Mouse (Mus musculus) embryonic fibroblast, embryonic 13.5 days (primary cell): ENCODE results near the gene Clpp. TPM values are rescaled to one million over a fixed set of nuclear protein-coding genes. Genes with fewer than 3 reads are reported as not detected.
A peak's percentile ranks its signal among the peaks of the same experiment; 100 is the strongest.

Experiments used
- H3K27ac ChIP-seq: 2 replicates; pipeline ENCODE4 v1.5.1; 2012; ENCODE audit warnings: low read length, control low read depth, inconsistent platforms; ENCODE audit not compliant: insufficient read depth
- H3K4me1 ChIP-seq: 2 replicates; pipeline ENCODE4 v1.6.1; 2011; ENCODE audit warnings: low read length; ENCODE audit not compliant: control insufficient read depth, insufficient read depth
- H3K4me3 ChIP-seq: 2 replicates; pipeline ENCODE4 v1.5.1; 2011; ENCODE audit warnings: mild to moderate bottlenecking, control low read depth, low read length; ENCODE audit not compliant: insufficient read depth
- CTCF ChIP-seq: IDR thresholded peaks from 2 replicates; pipeline ENCODE4 v1.5.1; 2011; ENCODE audit warnings: mild to moderate bottlenecking, control low read depth, low read length, moderate library complexity, borderline replicate concordance; ENCODE audit not compliant: insufficient read depth
- POLR2A ChIP-seq: IDR thresholded peaks from 2 replicates; pipeline ENCODE4 v1.6.1; 2011; ENCODE audit warnings: low read depth, mild to moderate bottlenecking, control low read depth, low read length, moderate library complexity
- polyA plus RNA-seq: library from polyadenylated mRNA; stranded (reverse); fragments of >200 nt; gene quantifications from 2 replicates; pipeline ENCODE4 v1.2.4, GENCODE M21; 2011; ENCODE audit warnings: low read depth; ENCODE audit not compliant: missing spikeins, insufficient read length

Gene Clpp
- polyA plus RNA-seq = 46.5 and 49.5 TPM in 2 replicates

DNA sequence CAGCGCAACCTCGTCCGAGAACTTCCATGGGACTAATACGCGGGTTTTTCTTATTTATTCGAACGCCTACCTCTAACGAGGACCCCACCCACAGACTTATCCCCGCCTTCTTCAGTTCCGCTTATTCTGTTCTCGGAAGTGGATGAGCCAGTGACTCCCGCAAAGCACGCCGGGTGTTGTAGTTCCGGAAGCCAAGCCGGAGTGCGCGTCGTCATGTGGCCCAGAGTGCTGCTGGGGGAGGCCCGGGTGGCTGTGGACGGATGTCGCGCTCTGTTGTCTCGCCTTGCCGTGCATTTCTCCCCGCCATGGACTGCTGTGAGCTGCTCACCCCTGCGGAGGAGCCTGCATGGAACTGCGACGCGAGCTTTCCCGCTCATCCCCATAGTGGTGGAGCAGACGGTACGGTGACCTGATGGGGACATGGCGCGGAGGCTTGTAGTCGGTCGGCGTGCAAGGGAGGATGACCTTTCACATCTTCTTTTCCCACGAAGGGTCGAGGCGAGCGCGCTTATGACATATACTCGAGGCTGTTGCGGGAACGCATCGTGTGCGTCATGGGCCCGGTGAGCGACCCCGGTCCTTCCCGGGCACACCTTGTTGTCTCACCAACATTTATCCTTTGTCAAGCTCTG is at the start of gene Clpp:
Clpp (plus strand) TSS at position 191 of the 632 bp plus-strand sequence.
- Histone ChIP-seq H3K4me1 (no peaks in the 10 kb centered on the region), H3K4me3 (peak within 1 kb of the TSS; percentile 66), H3K27ac (peak within 1 kb of the TSS; percentile 34; the same call in 1 of the 2 replicates)
- TF ChIP-seq CTCF (no peak), POLR2A (peak; percentile 96)

GRCm38 (mm10) chr17:56950915-56951314 is 39.2 kb upstream of the Clpp start:
- Histone ChIP-seq H3K4me1 (no peaks in the 10 kb centered on the region), H3K27ac (no peak overlapping the region), H3K4me3 (no peak overlapping the region)
- TF ChIP-seq CTCF (peak; percentile 83), POLR2A (no peak)

DNA sequence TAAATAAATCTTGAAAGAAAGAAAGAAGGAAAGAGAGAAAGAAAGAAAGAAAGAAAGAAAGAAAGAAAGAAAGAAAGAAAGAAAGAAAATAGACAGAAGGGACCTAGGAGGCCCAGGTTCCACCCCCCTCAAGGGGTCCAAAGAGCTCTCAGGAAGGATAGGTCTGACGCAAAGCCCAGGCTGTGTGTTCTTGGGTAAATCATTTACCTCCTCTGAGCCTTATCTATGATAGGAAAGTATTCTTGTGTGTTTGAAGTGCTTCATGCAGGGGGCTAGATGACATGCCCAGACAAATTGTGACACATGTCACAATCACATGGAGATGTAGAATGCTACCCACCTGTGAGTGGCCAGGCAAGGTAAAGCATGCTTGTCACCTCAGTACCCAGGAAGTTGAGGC is 37.5 kb upstream of the Clpp start:
- H3K27ac ChIP-seq = no peak overlapping the region
- no peaks in the 10 kb centered on the region for H3K4me1 ChIP-seq
- H3K4me3 ChIP-seq = no peak overlapping the region
- TF ChIP-seq POLR2A (no peak), CTCF (no peak)

- Histone ChIP-seq H3K4me1 (no peaks in the 10 kb centered on the region; the same call in 1 of the 2 replicates), H3K27ac (no peak overlapping the region), H3K4me3 (no peak overlapping the region)
- TF ChIP-seq POLR2A = no peak
- no peak for TF ChIP-seq CTCF
Observed at GRCm38 (mm10) chr17:56954871-56955270, 35.2 kb upstream of the Clpp start.

- H3K27ac ChIP-seq = no peak overlapping the region
- H3K4me3 ChIP-seq = no peak overlapping the region
- TF ChIP-seq POLR2A (no peak), CTCF (no peak)
- H3K4me1 ChIP-seq = no peaks in the 10 kb centered on the region; the same call in 1 of the 2 replicates
Observed at GRCm38 (mm10) chr17:56957763-56958429, 32.2 kb upstream of the Clpp start.

- Histone ChIP-seq H3K4me3 (no peak overlapping the region), H3K4me1 (no peaks in the 10 kb centered on the region; the same call in 1 of the 2 replicates), H3K27ac (no peak overlapping the region)
- TF ChIP-seq CTCF (no peak), POLR2A (no peak)
Observed at GRCm38 (mm10) chr17:56958667-56959066, 31.4 kb upstream of the Clpp start.

GRCm38 (mm10) chr17:56961880-56962279 is 28.2 kb upstream of the Clpp start:
- no peak overlapping the region for H3K27ac ChIP-seq

GRCm38 (mm10) chr17:56962642-56963405 is 27.3 kb upstream of the Clpp start:
- TF ChIP-seq POLR2A (no peak), CTCF (no peak)
- no peak overlapping the region for H3K27ac ChIP-seq
- H3K4me3 ChIP-seq = no peak overlapping the region
- no peaks in the 10 kb centered on the region; the same call in 1 of the 2 replicates for H3K4me1 ChIP-seq

More at GRCm38 (mm10) chr17:56961880-56962279, 28.2 kb upstream of the Clpp start:
- no peak for TF ChIP-seq CTCF
- TF ChIP-seq POLR2A = no peak
- no peaks in the 10 kb centered on the region; the same call in 1 of the 2 replicates for H3K4me1 ChIP-seq
- H3K4me3 ChIP-seq = no peak overlapping the region

GRCm38 (mm10) chr17:56963646-56964045 is 26.5 kb upstream of the Clpp start:
- Histone ChIP-seq H3K27ac (no peak overlapping the region), H3K4me1 (no peaks in the 10 kb centered on the region), H3K4me3 (no peak overlapping the region)
- TF ChIP-seq CTCF (no peak), POLR2A (no peak)

GRCm38 (mm10) chr17:56969321-56969720 is 20.8 kb upstream of the Clpp start:
- TF ChIP-seq POLR2A (no peak), CTCF (no peak)
- no peaks in the 10 kb centered on the region for H3K4me1 ChIP-seq
- no peak overlapping the region for H3K27ac ChIP-seq
- no peak overlapping the region for H3K4me3 ChIP-seq
